Mouse (Mus musculus): Measurements from ENCODE around the gene Papss2. TPM values are rescaled to one million over a fixed set of nuclear protein-coding genes. Genes with fewer than 3 reads are reported as not detected.

The Papss2 gene
- polyA plus RNA-seq, 1 experiment from 2014 or later: 5.5 TPM

GRCm38 (mm10) chr19:32614046-32614771, 18.6 kb downstream of the Papss2 start:
- H3K4me2 ChIP-seq (ENCODE audit: low read depth, low read length): no peak overlapping the region
- H3K27me3 ChIP-seq (ENCODE audit: control insufficient read depth, insufficient read depth, low read length): no peaks in the 10 kb centered on the region
- no peak for DNase-seq (ENCODE audit: low spot score)
- H3K9me3 ChIP-seq (replicated peaks; ENCODE audit: control insufficient read depth, low read length): no peaks in the 10 kb centered on the region
- no peak overlapping the region for H3K9ac ChIP-seq (replicated peaks; ENCODE audit: low read length)
- H3K4me1 ChIP-seq (ENCODE audit: control insufficient read depth, insufficient read depth, low read length): no peaks in the 10 kb centered on the region
- WGBS: 82% methylated on average over 12 of the region's 12 CpGs
- no peak overlapping the region for H3K27ac ChIP-seq (replicated peaks; ENCODE audit: low read depth, low read length)
- no peak overlapping the region for H3K4me3 ChIP-seq (ENCODE audit: low read depth, low read length)
- ATAC-seq (replicated peaks; ENCODE audit: insufficient number of reproducible peaks, low FRiP score, low TSS enrichment, low read depth): no peak
- no peaks in the 10 kb centered on the region for H3K36me3 ChIP-seq (replicated peaks; ENCODE audit: control insufficient read depth, insufficient read depth, low read depth, low read length)

- Histone ChIP-seq H3K27ac (replicated peaks; ENCODE audit: low read depth, low read length) (no peak overlapping the region), H3K36me3 (replicated peaks; ENCODE audit: control insufficient read depth, insufficient read depth, low read depth, low read length) (no peaks in the 10 kb centered on the region), H3K4me1 (ENCODE audit: control insufficient read depth, insufficient read depth, low read length) (no peaks in the 10 kb centered on the region), H3K9ac (replicated peaks; ENCODE audit: low read length) (no peak overlapping the region), H3K27me3 (ENCODE audit: control insufficient read depth, insufficient read depth, low read length) (no peaks in the 10 kb centered on the region), H3K9me3 (replicated peaks; ENCODE audit: control insufficient read depth, low read length) (no peaks in the 10 kb centered on the region), H3K4me3 (ENCODE audit: low read depth, low read length) (no peak overlapping the region), H3K4me2 (ENCODE audit: low read depth, low read length) (no peak overlapping the region)
- DNase-seq (ENCODE audit: low spot score): no peak
- no peak for ATAC-seq (replicated peaks; ENCODE audit: insufficient number of reproducible peaks, low FRiP score, low TSS enrichment, low read depth)
- 86% methylated on average over 2 of the region's 2 CpGs for WGBS
Observed at GRCm38 (mm10) chr19:32614772-32615099, 19.1 kb downstream of the Papss2 start.

GRCm38 (mm10) chr19:32616646-32617045, 21.1 kb downstream of the Papss2 start:
- no peaks in the 10 kb centered on the region for H3K27me3 ChIP-seq (ENCODE audit: control insufficient read depth, insufficient read depth, low read length)
- 97% methylated on average over 7 of the region's 7 CpGs for WGBS
- H3K4me3 ChIP-seq (ENCODE audit: low read depth, low read length): no peak overlapping the region
- no peaks in the 10 kb centered on the region for H3K9me3 ChIP-seq (replicated peaks; ENCODE audit: control insufficient read depth, low read length)
- ATAC-seq (replicated peaks; ENCODE audit: insufficient number of reproducible peaks, low FRiP score, low TSS enrichment, low read depth) (no peak), DNase-seq (ENCODE audit: low spot score) (no peak)
- no peak overlapping the region for H3K9ac ChIP-seq (replicated peaks; ENCODE audit: low read length)
- H3K36me3 ChIP-seq (replicated peaks; ENCODE audit: control insufficient read depth, insufficient read depth, low read depth, low read length): no peaks in the 10 kb centered on the region
- no peak overlapping the region for H3K4me2 ChIP-seq (ENCODE audit: low read depth, low read length)
- no peaks in the 10 kb centered on the region for H3K4me1 ChIP-seq (ENCODE audit: control insufficient read depth, insufficient read depth, low read length)
- no peak overlapping the region for H3K27ac ChIP-seq (replicated peaks; ENCODE audit: low read depth, low read length)

- H3K4me1 ChIP-seq (ENCODE audit: control insufficient read depth, insufficient read depth, low read length): no peaks in the 10 kb centered on the region
- H3K4me2 ChIP-seq (ENCODE audit: low read depth, low read length): no peak overlapping the region
- 86% methylated on average over 2 of the region's 2 CpGs for WGBS
- no peak for DNase-seq (ENCODE audit: low spot score)
- ATAC-seq (replicated peaks; ENCODE audit: insufficient number of reproducible peaks, low FRiP score, low TSS enrichment, low read depth): no peak
- no peak overlapping the region for H3K4me3 ChIP-seq (ENCODE audit: low read depth, low read length)
- no peaks in the 10 kb centered on the region for H3K36me3 ChIP-seq (replicated peaks; ENCODE audit: control insufficient read depth, insufficient read depth, low read depth, low read length)
- no peak overlapping the region for H3K27ac ChIP-seq (replicated peaks; ENCODE audit: low read depth, low read length)
- no peaks in the 10 kb centered on the region for H3K9me3 ChIP-seq (replicated peaks; ENCODE audit: control insufficient read depth, low read length)
- no peaks in the 10 kb centered on the region for H3K27me3 ChIP-seq (ENCODE audit: control insufficient read depth, insufficient read depth, low read length)
- no peak overlapping the region for H3K9ac ChIP-seq (replicated peaks; ENCODE audit: low read length)
Observed at GRCm38 (mm10) chr19:32619739-32620138, 24.1 kb downstream of the Papss2 start.

DNA sequence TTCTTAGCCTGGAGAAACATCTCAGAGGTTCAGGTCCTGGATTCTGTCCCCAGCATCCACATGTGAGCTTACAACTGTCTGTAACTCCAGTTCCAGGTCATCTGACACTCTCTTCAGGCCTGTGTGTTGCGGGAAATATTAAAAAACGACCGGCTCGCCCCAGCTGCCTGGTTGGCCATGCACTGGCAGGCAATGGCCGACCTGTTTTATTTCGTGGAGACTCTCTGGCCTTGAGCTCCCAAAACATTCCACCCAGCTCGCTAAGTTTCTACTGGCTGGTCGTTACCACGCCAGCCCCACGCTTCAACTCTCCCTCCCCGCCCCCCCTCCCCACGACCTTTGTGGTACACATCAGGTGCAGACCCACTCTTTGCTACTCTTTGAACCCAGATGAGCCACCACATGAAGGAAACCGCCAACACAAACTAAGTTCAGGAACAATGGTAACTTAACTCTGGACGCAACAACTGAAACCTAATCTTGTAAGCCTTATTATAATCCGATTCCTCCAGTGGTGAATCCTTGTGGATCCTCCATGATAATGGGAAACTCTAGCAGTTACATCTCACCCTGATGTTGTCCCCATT, 25.4 kb downstream of the Papss2 start:
- 80% methylated on average over 15 of the region's 15 CpGs for WGBS

GRCm38 (mm10) chr19:32622142-32622541, 26.6 kb downstream of the Papss2 start:
- Histone ChIP-seq H3K36me3 (replicated peaks; ENCODE audit: control insufficient read depth, insufficient read depth, low read depth, low read length) (no peaks in the 10 kb centered on the region), H3K4me1 (ENCODE audit: control insufficient read depth, insufficient read depth, low read length) (no peaks in the 10 kb centered on the region), H3K27ac (replicated peaks; ENCODE audit: low read depth, low read length) (no peak overlapping the region), H3K4me3 (ENCODE audit: low read depth, low read length) (no peak overlapping the region), H3K4me2 (ENCODE audit: low read depth, low read length) (no peak overlapping the region), H3K9me3 (replicated peaks; ENCODE audit: control insufficient read depth, low read length) (no peaks in the 10 kb centered on the region), H3K9ac (replicated peaks; ENCODE audit: low read length) (no peak overlapping the region), H3K27me3 (ENCODE audit: control insufficient read depth, insufficient read depth, low read length) (no peaks in the 10 kb centered on the region)
- ATAC-seq (replicated peaks; ENCODE audit: insufficient number of reproducible peaks, low FRiP score, low TSS enrichment, low read depth) (no peak), DNase-seq (ENCODE audit: low spot score) (no peak)
- 76% methylated on average over 3 of the region's 3 CpGs for WGBS

More for the DNA sequence above, 25.4 kb downstream of the Papss2 start:
- Histone ChIP-seq H3K36me3 (replicated peaks; ENCODE audit: control insufficient read depth, insufficient read depth, low read depth, low read length) (no peaks in the 10 kb centered on the region), H3K4me3 (ENCODE audit: low read depth, low read length) (no peak overlapping the region), H3K27me3 (ENCODE audit: control insufficient read depth, insufficient read depth, low read length) (no peaks in the 10 kb centered on the region), H3K4me1 (ENCODE audit: control insufficient read depth, insufficient read depth, low read length) (no peaks in the 10 kb centered on the region), H3K27ac (replicated peaks; ENCODE audit: low read depth, low read length) (no peak overlapping the region), H3K9ac (replicated peaks; ENCODE audit: low read length) (no peak overlapping the region), H3K4me2 (ENCODE audit: low read depth, low read length) (no peak overlapping the region), H3K9me3 (replicated peaks; ENCODE audit: control insufficient read depth, low read length) (no peaks in the 10 kb centered on the region)
- DNase-seq (ENCODE audit: low spot score) (no peak), ATAC-seq (replicated peaks; ENCODE audit: insufficient number of reproducible peaks, low FRiP score, low TSS enrichment, low read depth) (no peak)

GRCm38 (mm10) chr19:32626768-32627331, 31.3 kb downstream of the Papss2 start:
- Histone ChIP-seq H3K27ac (replicated peaks; ENCODE audit: low read depth, low read length) (no peak overlapping the region), H3K27me3 (ENCODE audit: control insufficient read depth, insufficient read depth, low read length) (no peaks in the 10 kb centered on the region), H3K36me3 (replicated peaks; ENCODE audit: control insufficient read depth, insufficient read depth, low read depth, low read length) (no peaks in the 10 kb centered on the region), H3K9ac (replicated peaks; ENCODE audit: low read length) (no peak overlapping the region), H3K9me3 (replicated peaks; ENCODE audit: control insufficient read depth, low read length) (no peaks in the 10 kb centered on the region), H3K4me2 (ENCODE audit: low read depth, low read length) (no peak overlapping the region), H3K4me1 (ENCODE audit: control insufficient read depth, insufficient read depth, low read length) (no peaks in the 10 kb centered on the region), H3K4me3 (ENCODE audit: low read depth, low read length) (no peak overlapping the region)
- DNase-seq (ENCODE audit: low spot score) (no peak), ATAC-seq (replicated peaks; ENCODE audit: insufficient number of reproducible peaks, low FRiP score, low TSS enrichment, low read depth) (no peak)
- 60% methylated on average over 13 of the region's 13 CpGs for WGBS

- H3K27ac ChIP-seq (replicated peaks; ENCODE audit: low read depth, low read length): no peak overlapping the region
- H3K4me3 ChIP-seq (ENCODE audit: low read depth, low read length): no peak overlapping the region
- no peaks in the 10 kb centered on the region for H3K36me3 ChIP-seq (replicated peaks; ENCODE audit: control insufficient read depth, insufficient read depth, low read depth, low read length)
- no peak overlapping the region for H3K4me2 ChIP-seq (ENCODE audit: low read depth, low read length)
- no peak for ATAC-seq (replicated peaks; ENCODE audit: insufficient number of reproducible peaks, low FRiP score, low TSS enrichment, low read depth)
- H3K27me3 ChIP-seq (ENCODE audit: control insufficient read depth, insufficient read depth, low read length): no peaks in the 10 kb centered on the region
- H3K9me3 ChIP-seq (replicated peaks; ENCODE audit: control insufficient read depth, low read length): no peaks in the 10 kb centered on the region
- H3K4me1 ChIP-seq (ENCODE audit: control insufficient read depth, insufficient read depth, low read length): no peaks in the 10 kb centered on the region
- no peak overlapping the region for H3K9ac ChIP-seq (replicated peaks; ENCODE audit: low read length)
- WGBS: 75% methylated on average over 4 of the region's 4 CpGs
- no peak for DNase-seq (ENCODE audit: low spot score)
Observed at GRCm38 (mm10) chr19:32627631-32628030, 32.0 kb downstream of the Papss2 start.

All from embryonic facial prominence, embryonic 11.5 days (tissue).